Comparison of ENCODE assay signal across 8 mouse cellular contexts in the genomic region with DNA sequence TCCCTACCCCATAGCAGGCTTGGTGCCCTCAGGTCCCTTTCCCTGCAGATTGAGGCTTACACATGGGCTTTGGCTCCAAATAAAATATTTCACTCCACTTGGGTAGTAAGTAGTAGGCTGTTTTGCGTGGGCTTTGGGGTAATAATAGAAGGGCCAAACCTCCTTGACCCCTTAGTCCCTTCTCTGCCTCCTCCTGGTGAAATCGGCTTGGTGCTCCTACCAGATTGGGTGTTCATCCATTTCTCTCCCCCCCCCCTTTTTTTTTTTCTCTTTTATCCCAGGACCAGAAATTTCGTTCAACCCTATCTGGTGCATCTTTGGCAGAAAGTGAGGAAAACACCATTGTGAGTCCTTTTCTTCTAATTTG. TPM values are rescaled to one million over a fixed set of nuclear protein-coding genes. Genes with fewer than 3 reads are reported as not detected.
DNase-seq lines count a peak whose midpoint lies in the region; ATAC-seq and TF ChIP-seq lines count a peak whose summit lies in the region.

No protein-coding gene starts in this region.

- TF ChIP-seq CTCF in lung, embryonic 14.5 days (IDR thresholded peaks at IDR 0.05; ENCODE audit: low read depth) = no peak; the same call in 1 of the 2 replicates
- no peak for TF ChIP-seq CTCF in cortical plate, adult 2 months (IDR thresholded peaks at IDR 0.05; ENCODE audit: extremely low read depth, insufficient read depth, low read length)

- peak overlapping the region; percentile 99 for H3K27ac ChIP-seq in lung, embryonic 14.5 days (ENCODE audit: low read depth)
- peak overlapping the region; percentile 30 for H3K27ac ChIP-seq in cortical plate, adult 2 months (ENCODE audit: insufficient read depth, low read length)
- peak overlapping the region; percentile 99 for H3K27ac ChIP-seq in intestine, embryonic 15.5 days
- peak overlapping the region; percentile 98 for H3K27ac ChIP-seq in neural tube, embryonic 14.5 days (ENCODE audit: low read depth, low read length)

- no peaks in the 10 kb centered on the region for H3K27me3 ChIP-seq in lung, embryonic 14.5 days (ENCODE audit: insufficient read depth, low read length)
- H3K27me3 ChIP-seq in intestine, embryonic 15.5 days (replicated peaks) = no peaks in the 10 kb centered on the region
- no peaks in the 10 kb centered on the region for H3K27me3 ChIP-seq in neural tube, embryonic 14.5 days (ENCODE audit: control insufficient read depth, insufficient read depth, low read length)

- no peak for ATAC-seq in lung, embryonic 14.5 days (ENCODE audit: insufficient read depth)
- ATAC-seq in intestine, embryonic 15.5 days = no peak
- ATAC-seq in neural tube, embryonic 14.5 days (ENCODE audit: low read depth) = no peak

- no peak for DNase-seq in lung, embryonic 14.5 days
- no peak for DNase-seq in lung, postnatal 14 days
- no peak for DNase-seq in ovary, postnatal 10 days (ENCODE audit: low spot score)
- no peak for DNase-seq in urinary bladder, postnatal 4 days (ENCODE audit: low spot score in 2 of 2)
- no peak for DNase-seq in adrenal gland, adult (ENCODE audit: inconsistent age in 2 of 2, low spot score in 1 of 2)

- peak overlapping the region; percentile 96 for H3K9ac ChIP-seq in lung, embryonic 14.5 days
- peak overlapping the region; percentile 90 for H3K9ac ChIP-seq in intestine, embryonic 15.5 days
- H3K9ac ChIP-seq in neural tube, embryonic 14.5 days (replicated peaks; ENCODE audit: low read depth, low read length) = peak overlapping the region; percentile 80

- H3K4me3 ChIP-seq in lung, embryonic 14.5 days (ENCODE audit: low read depth, low read length) = peak overlapping the region; percentile 85
- peak overlapping the region; percentile 65 for H3K4me3 ChIP-seq in cortical plate, adult 2 months (ENCODE audit: insufficient read depth, low read length)
- H3K4me3 ChIP-seq in intestine, embryonic 15.5 days (replicated peaks) = peak overlapping the region; percentile 83
- H3K4me3 ChIP-seq in neural tube, embryonic 14.5 days (ENCODE audit: low read depth, low read length) = peak overlapping the region; percentile 78

- H3K4me1 ChIP-seq in lung, embryonic 14.5 days (ENCODE audit: insufficient read depth) = 0 out of 2 replicates have a peak, but pooled peaks cover 8% of the 10 kb centered on the region
- peaks cover 3% of the 10 kb centered on the region; the same call in 1 of the 2 replicates for H3K4me1 ChIP-seq in cortical plate, adult 2 months (ENCODE audit: control insufficient read depth, insufficient read depth, low read length)
- H3K4me1 ChIP-seq in intestine, embryonic 15.5 days (replicated peaks) = peaks cover 10% of the 10 kb centered on the region; the same call in 1 of the 2 replicates
- H3K4me1 ChIP-seq in neural tube, embryonic 14.5 days (ENCODE audit: control insufficient read depth, insufficient read depth, low read length) = peaks cover 7% of the 10 kb centered on the region; the same call in 1 of the 2 replicates

- 0% methylated on average over 3 of the region's 3 CpGs for WGBS in lung, embryonic 14.5 days
- WGBS in intestine, embryonic 15.5 days = 0% methylated on average over 3 of the region's 3 CpGs
- 0% methylated on average over 3 of the region's 3 CpGs for WGBS in neural tube, embryonic 14.5 days

- H3K4me2 ChIP-seq in lung, embryonic 14.5 days = peak overlapping the region; percentile 86
- peak overlapping the region; percentile 64 for H3K4me2 ChIP-seq in intestine, embryonic 15.5 days (replicated peaks)
- peak overlapping the region; percentile 65 for H3K4me2 ChIP-seq in neural tube, embryonic 14.5 days (ENCODE audit: low read depth, low read length)

- TF ChIP-seq POLR2A in cortical plate, adult 2 months (IDR thresholded peaks at IDR 0.05; ENCODE audit: extremely low read depth, insufficient read depth, low read length) = no peak

- H3K9me3 ChIP-seq in lung, embryonic 14.5 days (ENCODE audit: low read depth, low read length) = no peaks in the 10 kb centered on the region
- H3K9me3 ChIP-seq in intestine, embryonic 15.5 days = no peaks in the 10 kb centered on the region
- H3K9me3 ChIP-seq in neural tube, embryonic 14.5 days (ENCODE audit: control insufficient read depth, low read length) = no peaks in the 10 kb centered on the region

- H3K36me3 ChIP-seq in lung, embryonic 14.5 days (ENCODE audit: insufficient read depth) = peaks cover 31% of the 10 kb centered on the region
- H3K36me3 ChIP-seq in intestine, embryonic 15.5 days = no peaks in the 10 kb centered on the region
- H3K36me3 ChIP-seq in neural tube, embryonic 14.5 days (ENCODE audit: control insufficient read depth, insufficient read depth, low read length) = no peaks in the 10 kb centered on the region

RNA-seq across cellular contexts. Expression of gene Zmym2, which starts 1.0 kb away (rescaled TPM):
- 45.1 and 49.5 TPM in 2 replicates for polyA plus RNA-seq in lung, embryonic 14.5 days (2014; fragmentation: Nextera tagmentation; extraction: Ambion mirVana)
- polyA plus RNA-seq in cortical plate, adult 2 months (2012; rRNA removed) = 40.7 and 41.8 TPM in 2 replicates
- 30.1 and 30.3 TPM in 2 replicates for polyA plus RNA-seq in intestine, embryonic 15.5 days (2015; fragmentation: Nextera tagmentation; extraction: Ambion mirVana)
- polyA plus RNA-seq in neural tube, embryonic 14.5 days (2014; fragmentation: Nextera tagmentation; extraction: Ambion mirVana) = 59.9 and 61.0 TPM in 2 replicates

Comparison
In these comparisons a context has a peak if more than half of its experiments do, and no peak if none do; other contexts are left out.
1. H3K27ac ChIP-seq: peak in every context shown above with its lines; median percentile 99 in lung, embryonic 14.5 days; 99 in intestine, embryonic 15.5 days; 98 in neural tube, embryonic 14.5 days; 30 in cortical plate, adult 2 months.